Mouse (Mus musculus) MEL (cell line): ENCODE results near the gene Elfn1. TPM values are rescaled to one million over a fixed set of nuclear protein-coding genes. Genes with fewer than 3 reads are reported as not detected.

Experiments
- DNase-seq: peaks from one replicate; pipeline ENCODE4 v3.0.0; 2011; ENCODE audit warnings: low read depth, low spot score
- H3K27ac ChIP-seq: 2 replicates; pipeline ENCODE4 v1.5.1; 2012; ENCODE audit warnings: low read depth, mild to moderate bottlenecking, control low read depth, low read length, moderate library complexity; ENCODE audit not compliant: control insufficient read depth
- H3K27me3 ChIP-seq, 2 experiments: fragments of 150-350 bp in 1 of 2; sonication (generic) in 1 of 2; 2 replicates each; pipeline ENCODE4 v1.6.1; 2012; ENCODE audit warnings: low read length in 2 of 2, mild to moderate bottlenecking in 2 of 2, improper control_type of control experiment in 1 of 2, moderate library complexity in 1 of 2; ENCODE audit not compliant: insufficient read depth in 2 of 2, control insufficient read depth in 1 of 2
- H3K36me3 ChIP-seq, 2 experiments: 2 replicates each; pipeline ENCODE4 v1.6.1; 2012 to 2014; ENCODE audit warnings: low read length in 2 of 2, improper control_type of control experiment in 1 of 2, inconsistent platforms in 1 of 2, mild to moderate bottlenecking in 1 of 2; ENCODE audit not compliant: insufficient read depth in 2 of 2, control insufficient read depth in 1 of 2
- H3K4me1 ChIP-seq, 2 experiments: fragments of 150-350 bp in 1 of 2; sonication (generic) in 1 of 2; 2 replicates each; pipeline ENCODE4 v1.6.1; 2012; ENCODE audit warnings: low read length in 2 of 2, improper control_type of control experiment in 1 of 2, mild to moderate bottlenecking in 1 of 2; ENCODE audit not compliant: insufficient read depth in 2 of 2, control insufficient read depth in 1 of 2
- H3K4me3 ChIP-seq, 2 experiments: fragments of 150-350 bp in 1 of 2; sonication (generic) in 1 of 2; 2 replicates each; pipeline ENCODE4 v1.5.1; 2012; ENCODE audit warnings: low read depth in 2 of 2, low read length in 2 of 2, mild to moderate bottlenecking in 2 of 2, moderate library complexity in 2 of 2, control low read depth in 1 of 2, improper control_type of control experiment in 1 of 2; ENCODE audit not compliant: control insufficient read depth in 1 of 2, insufficient read depth in 1 of 2
- H3K79me2 ChIP-seq: 2 replicates; pipeline ENCODE4 v1.6.1; 2012; ENCODE audit warnings: mild to moderate bottlenecking, low read length, moderate library complexity; ENCODE audit not compliant: control insufficient read depth, poor library complexity, insufficient read depth
- H3K9ac ChIP-seq: 2 replicates; pipeline ENCODE4 v1.6.1; 2012; ENCODE audit warnings: low read depth, mild to moderate bottlenecking, control low read depth, low read length, moderate library complexity; ENCODE audit not compliant: control insufficient read depth, poor library complexity, severe bottlenecking
- H3K9me3 ChIP-seq: fragments of 150-350 bp; sonication (generic); replicated peaks from 2 replicates; pipeline ENCODE4 v1.6.1; 2012; ENCODE audit warnings: mild to moderate bottlenecking, low read length, improper control_type of control experiment, moderate library complexity; ENCODE audit not compliant: insufficient read depth
- BHLHE40 ChIP-seq: IDR thresholded peaks from 2 replicates; pipeline ENCODE4 v1.6.1; 2012; ENCODE audit warnings: low read depth, mild to moderate bottlenecking, inconsistent platforms, low read length, improper control_type of control experiment, borderline replicate concordance
- CHD1 ChIP-seq: IDR thresholded peaks from 2 replicates; pipeline ENCODE4 v1.6.1; 2012; ENCODE audit warnings: low read depth, mild to moderate bottlenecking, inconsistent platforms, low read length, improper control_type of control experiment
- ELF1 ChIP-seq: IDR thresholded peaks from 2 replicates; pipeline ENCODE4 v1.6.1; 2014; ENCODE audit warnings: low read depth, mild to moderate bottlenecking, inconsistent platforms, low read length, improper control_type of control experiment, moderate library complexity
- EP300 ChIP-seq, 2 experiments: IDR thresholded peaks; 2 replicates each; pipeline ENCODE4 v1.6.1; 2011; ENCODE audit warnings: improper control_type of control experiment in 2 of 2, low read length in 2 of 2, low read depth in 1 of 2, mild to moderate bottlenecking in 1 of 2
- KAT2A ChIP-seq: conservative IDR thresholded peaks from 2 replicates; pipeline ENCODE4 v1.6.1; 2012; ENCODE audit warnings: low read depth, low read length, improper control_type of control experiment, inconsistent platforms
- NELFE ChIP-seq: IDR thresholded peaks from 2 replicates; pipeline ENCODE4 v1.6.1; 2011; ENCODE audit warnings: low read depth, low read length, improper control_type of control experiment
- POLR2AphosphoS2 ChIP-seq: IDR thresholded peaks from 2 replicates; pipeline ENCODE4 v1.6.1; 2011; ENCODE audit warnings: low read length, improper control_type of control experiment
- SMC3 ChIP-seq: IDR thresholded peaks from 2 replicates; pipeline ENCODE4 v1.6.1; 2011; ENCODE audit warnings: low read depth, low read length, improper control_type of control experiment
- TAL1 ChIP-seq: IDR thresholded peaks from 2 replicates; pipeline ENCODE4 v1.6.1; 2012; ENCODE audit warnings: mild to moderate bottlenecking, inconsistent platforms, low read length, moderate library complexity, mixed read lengths
- TCF12 ChIP-seq: IDR thresholded peaks from 2 replicates; pipeline ENCODE4 v1.6.1; 2014; ENCODE audit warnings: low read depth, mild to moderate bottlenecking, inconsistent platforms, low read length, improper control_type of control experiment, moderate library complexity
- USF2 ChIP-seq, 2 experiments: IDR thresholded peaks; 2 replicates each; pipeline ENCODE4 v1.6.1; 2011 to 2012; ENCODE audit warnings: improper control_type of control experiment in 2 of 2, low read length in 2 of 2, borderline replicate concordance in 1 of 2, inconsistent platforms in 1 of 2, low read depth in 1 of 2, mild to moderate bottlenecking in 1 of 2; ENCODE audit not compliant: insufficient read depth in 1 of 2
- ZC3H11A ChIP-seq: IDR thresholded peaks from 2 replicates; pipeline ENCODE4 v1.6.1; 2012; ENCODE audit warnings: low read depth, mild to moderate bottlenecking, inconsistent platforms, low read length, improper control_type of control experiment
- ZKSCAN1 ChIP-seq: IDR thresholded peaks from 2 replicates; pipeline ENCODE4 v1.6.1; 2012; ENCODE audit warnings: low read depth, mild to moderate bottlenecking, inconsistent platforms, low read length, improper control_type of control experiment, moderate library complexity
- polyA plus RNA-seq, 2 experiments: library from polyadenylated mRNA; stranded (reverse) in 1 of 2; unstranded in 1 of 2; fragments of >175 nt in 1 of 2; fragments of >200 nt in 1 of 2; gene quantifications; 2 replicates each; pipeline versions ENCODE4 v1.2.1 to v1.2.4; 2012; ENCODE audit warnings: low replicate concordance in 2 of 2, low read depth in 1 of 2; ENCODE audit not compliant: insufficient read length in 2 of 2, insufficient read depth in 1 of 2, missing spikeins in 1 of 2
- total RNA-seq: library from RNA; depleted of rRNA; stranded (reverse); fragments of 300-350 nt; gene quantifications from 2 replicates; pipeline ENCODE4 v1.2.3, GENCODE M21; 2012

The Elfn1 gene
- total and polyA plus RNA-seq, 3 experiments = 0.08 TPM; not detected in 2

GRCm38 (mm10) chr5:139862759-139863158 lies 45.0 kb upstream of the Elfn1 start:
- DNase-seq = no peak

DNA sequence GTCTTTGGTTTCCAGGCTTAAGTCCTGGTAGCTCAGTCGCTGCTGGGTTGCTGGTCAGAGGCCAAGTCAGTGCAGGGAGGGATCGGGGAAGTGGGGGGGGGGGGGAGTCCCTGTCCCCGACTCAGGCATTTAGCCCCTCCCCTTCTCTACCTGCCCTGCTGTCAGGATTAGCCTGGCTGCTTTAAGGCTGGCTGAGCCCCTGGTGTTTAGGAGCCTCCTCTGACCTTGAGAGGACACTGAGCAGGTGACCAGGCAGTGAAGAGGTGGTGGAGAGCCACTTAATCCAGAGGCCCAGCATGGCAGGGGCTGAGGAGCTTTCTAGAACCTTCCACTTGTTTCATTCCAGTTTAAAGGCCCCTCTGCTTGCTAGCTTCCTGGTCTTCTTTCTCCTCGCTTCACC lies 36.9 kb upstream of the Elfn1 start:
- Histone ChIP-seq H3K9ac (no peak overlapping the region), H3K4me1 (no peaks in the 10 kb centered on the region)

More at GRCm38 (mm10) chr5:139862759-139863158, 45.0 kb upstream of the Elfn1 start:
- Histone ChIP-seq H3K4me1 (no peaks in the 10 kb centered on the region), H3K9me3 (no peaks in the 10 kb centered on the region), H3K9ac (no peak overlapping the region), H3K4me3 (no peak overlapping the region), H3K79me2 (no peaks in the 10 kb centered on the region), H3K36me3 (no peaks in the 10 kb centered on the region), H3K27me3 (no peaks in the 10 kb centered on the region; a peak in 1 of 4 replicates), H3K27ac (no peak overlapping the region)
- no peak for TF ChIP-seq ELF1
- TF ChIP-seq EP300 (IDR thresholded peaks at IDR 0.05; ENCODE audit: low read depth in 1 of 2, low read length in 2 of 2) = no peak
- TF ChIP-seq USF2 (IDR thresholded peaks at IDR 0.05; ENCODE audit: borderline replicate concordance in 1 of 2, insufficient read depth in 1 of 2, low read depth in 1 of 2, low read length in 2 of 2) = no peak
- TF ChIP-seq NELFE = no peak
- TF ChIP-seq CHD1 = no peak
- TF ChIP-seq SMC3 = no peak
- TF ChIP-seq TCF12 = no peak
- no peak for TF ChIP-seq TAL1

DNA sequence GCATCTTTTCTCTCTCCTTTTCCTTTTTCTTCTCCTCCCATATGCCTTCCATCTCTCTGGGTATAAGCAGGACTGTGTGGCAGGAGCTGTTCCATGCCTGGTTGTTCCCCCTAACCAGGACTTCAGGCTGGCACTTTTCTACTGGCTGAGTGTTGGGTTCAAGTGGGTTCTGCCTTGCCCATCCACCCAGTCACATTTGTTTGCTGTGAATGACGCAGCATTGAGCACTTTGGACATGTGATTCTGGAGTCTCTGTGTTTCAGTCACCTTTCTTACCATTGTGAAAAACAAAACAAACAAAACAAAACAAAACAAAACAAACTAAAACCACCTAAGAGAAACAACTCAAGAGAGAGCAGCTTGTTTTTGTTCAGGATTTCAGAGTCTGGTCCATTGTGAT lies 36.2 kb upstream of the Elfn1 start:
- peaks cover 0 to 2% of the 10 kb centered on the region in 2 experiments; a peak in 1 of 4 replicates for H3K27me3 ChIP-seq
- DNase-seq = no peak
- H3K9ac ChIP-seq = no peak overlapping the region
- H3K4me3 ChIP-seq = no peak overlapping the region
- H3K36me3 ChIP-seq = no peaks in the 10 kb centered on the region
- no peak overlapping the region for H3K27ac ChIP-seq
- TF ChIP-seq CHD1 = no peak
- TF ChIP-seq, all 39 proteins: peak for 0
- no peaks in the 10 kb centered on the region for H3K79me2 ChIP-seq
- H3K9me3 ChIP-seq = no peaks in the 10 kb centered on the region
- no peaks in the 10 kb centered on the region for H3K4me1 ChIP-seq

More for the DNA sequence above, 36.9 kb upstream of the Elfn1 start:
- Histone ChIP-seq H3K4me3 (no peak overlapping the region), H3K36me3 (no peaks in the 10 kb centered on the region), H3K27me3 (peaks cover 0 to 2% of the 10 kb centered on the region in 2 experiments; a peak in 1 of 4 replicates)
- no peak for DNase-seq
- TF ChIP-seq POLR2AphosphoS2 (no peak), NELFE (no peak), ZKSCAN1 (no peak), ZC3H11A (no peak), KAT2A (no peak), BHLHE40 (no peak)
- TF ChIP-seq, all 39 proteins: peak for 0
- Histone ChIP-seq H3K27ac (no peak overlapping the region), H3K9me3 (no peaks in the 10 kb centered on the region), H3K79me2 (no peaks in the 10 kb centered on the region)
